Mouse (Mus musculus): ENCODE results near the gene Mog. TPM values are rescaled to one million over a fixed set of nuclear protein-coding genes. Genes with fewer than 3 reads are reported as not detected.
"Not testable (repeated sequence)": the region's sequence is repeated elsewhere in the genome, so short reads cannot be mapped to it uniquely, and the experiment has no call there.

Gene Mog
- polyA plus RNA-seq, 1 experiment from 2014 or later: 0.42 TPM

- peaks cover 22% of the 10 kb centered on the region for H3K27me3 ChIP-seq (ENCODE audit: control insufficient read depth, insufficient read depth, low read length)
- no peak overlapping the region for H3K4me2 ChIP-seq
- no peaks in the 10 kb centered on the region for H3K4me1 ChIP-seq (ENCODE audit: control insufficient read depth, insufficient read depth, low read length)
- no peak overlapping the region for H3K9ac ChIP-seq (ENCODE audit: low read length)
- WGBS: 80% methylated on average over 3 of the region's 3 CpGs
- DNase-seq (ENCODE audit: low spot score, missing footprints): peak; percentile 33
- H3K4me3 ChIP-seq (ENCODE audit: low read depth, low read length): no peak overlapping the region
- H3K9me3 ChIP-seq (ENCODE audit: control insufficient read depth, low read length): no peaks in the 10 kb centered on the region
- no peak for ATAC-seq (ENCODE audit: low FRiP score)
- H3K36me3 ChIP-seq (ENCODE audit: control insufficient read depth, insufficient read depth, low read length): no peaks in the 10 kb centered on the region
- H3K27ac ChIP-seq (ENCODE audit: low read depth, low read length): no peak overlapping the region
These were observed 30.7 kb downstream of the Mog start for GRCm38 (mm10) chr17:36992336-36993104.

- H3K9me3 ChIP-seq (ENCODE audit: control insufficient read depth, low read length); H3K4me2 ChIP-seq; H3K4me1 ChIP-seq (ENCODE audit: control insufficient read depth, insufficient read depth, low read length); H3K36me3 ChIP-seq (ENCODE audit: control insufficient read depth, insufficient read depth, low read length); H3K27ac ChIP-seq (ENCODE audit: low read depth, low read length); H3K9ac ChIP-seq (ENCODE audit: low read length); ATAC-seq (ENCODE audit: low FRiP score); H3K4me3 ChIP-seq (ENCODE audit: low read depth, low read length): not testable (repeated sequence)
- peaks cover 24% of the 10 kb centered on the region for H3K27me3 ChIP-seq (ENCODE audit: control insufficient read depth, insufficient read depth, low read length)
- peak; percentile 6 for DNase-seq (ENCODE audit: low spot score, missing footprints)
- 87% methylated on average over 6 of the region's 6 CpGs for WGBS
These were observed 32.6 kb downstream of the Mog start for GRCm38 (mm10) chr17:36990630-36991029.

GRCm38 (mm10) chr17:36989437-36989836 lies 33.8 kb downstream of the Mog start, which contains the start of gene H2-M5:
H2-M5 (minus strand) TSS chr17:36989537.
- H3K27me3 ChIP-seq (ENCODE audit: control insufficient read depth, insufficient read depth, low read length): peaks cover 24% of the 10 kb centered on the region
- H3K9me3 ChIP-seq (ENCODE audit: control insufficient read depth, low read length): no peaks in the 10 kb centered on the region
- 27% methylated on average over 5 of the region's 5 CpGs for WGBS
- H3K4me2 ChIP-seq: peak within 1 kb of the TSS; percentile 22; the same call in 1 of the 2 replicates
- H3K36me3 ChIP-seq (ENCODE audit: control insufficient read depth, insufficient read depth, low read length): no peaks in the 10 kb centered on the region
- DNase-seq (ENCODE audit: low spot score, missing footprints) (peak; percentile 69), ATAC-seq (ENCODE audit: low FRiP score) (no peak)
- H3K4me1 ChIP-seq (ENCODE audit: control insufficient read depth, insufficient read depth, low read length): no peaks in the 10 kb centered on the region
- H3K27ac ChIP-seq (ENCODE audit: low read depth, low read length): no peak within 1 kb of the TSS
- no peak within 1 kb of the TSS for H3K4me3 ChIP-seq (ENCODE audit: low read depth, low read length)
- no peak within 1 kb of the TSS for H3K9ac ChIP-seq (ENCODE audit: low read length)

- ATAC-seq (ENCODE audit: low FRiP score) (peak; percentile 40; the same call in 1 of the 2 replicates), DNase-seq (ENCODE audit: low spot score, missing footprints) (peak; percentile 87)
- Histone ChIP-seq H3K4me1 (ENCODE audit: control insufficient read depth, insufficient read depth, low read length) (no peaks in the 10 kb centered on the region), H3K4me3 (ENCODE audit: low read depth, low read length) (no peak overlapping the region), H3K27me3 (ENCODE audit: control insufficient read depth, insufficient read depth, low read length) (peaks cover 24% of the 10 kb centered on the region), H3K36me3 (ENCODE audit: control insufficient read depth, insufficient read depth, low read length) (no peaks in the 10 kb centered on the region), H3K9me3 (ENCODE audit: control insufficient read depth, low read length) (no peaks in the 10 kb centered on the region), H3K9ac (ENCODE audit: low read length) (no peak overlapping the region), H3K27ac (ENCODE audit: low read depth, low read length) (no peak overlapping the region), H3K4me2 (peak overlapping the region; percentile 22; the same call in 1 of the 2 replicates)
- WGBS: 5% methylated on average over 24 of the region's 24 CpGs
These were observed 34.7 kb downstream of the Mog start for GRCm38 (mm10) chr17:36988475-36988874.

GRCm38 (mm10) chr17:36982253-36983155 lies 40.7 kb downstream of the Mog start:
- Histone ChIP-seq H3K9ac (ENCODE audit: low read length) (no peak overlapping the region), H3K4me2 (no peak overlapping the region), H3K27me3 (ENCODE audit: control insufficient read depth, insufficient read depth, low read length) (peaks cover 2% of the 10 kb centered on the region; the same call in 1 of the 2 replicates), H3K36me3 (ENCODE audit: control insufficient read depth, insufficient read depth, low read length) (no peaks in the 10 kb centered on the region), H3K27ac (ENCODE audit: low read depth, low read length) (no peak overlapping the region), H3K9me3 (ENCODE audit: control insufficient read depth, low read length) (no peaks in the 10 kb centered on the region), H3K4me3 (ENCODE audit: low read depth, low read length) (no peak overlapping the region), H3K4me1 (ENCODE audit: control insufficient read depth, insufficient read depth, low read length) (peaks cover 10% of the 10 kb centered on the region)
- ATAC-seq (ENCODE audit: low FRiP score): peak; percentile 19; the same call in 1 of the 2 replicates
- 24% methylated on average over 5 of the region's 5 CpGs for WGBS
- DNase-seq (ENCODE audit: low spot score, missing footprints): peak; percentile 78

GRCm38 (mm10) chr17:36981845-36982244 lies 41.4 kb downstream of the Mog start:
- Histone ChIP-seq H3K9ac (ENCODE audit: low read length) (no peak overlapping the region), H3K4me1 (ENCODE audit: control insufficient read depth, insufficient read depth, low read length) (peaks cover 10% of the 10 kb centered on the region), H3K27me3 (ENCODE audit: control insufficient read depth, insufficient read depth, low read length) (no peaks in the 10 kb centered on the region), H3K27ac (ENCODE audit: low read depth, low read length) (no peak overlapping the region), H3K4me3 (ENCODE audit: low read depth, low read length) (no peak overlapping the region), H3K36me3 (ENCODE audit: control insufficient read depth, insufficient read depth, low read length) (no peaks in the 10 kb centered on the region), H3K4me2 (peak overlapping the region; percentile 2; the same call in 1 of the 2 replicates), H3K9me3 (ENCODE audit: control insufficient read depth, low read length) (no peaks in the 10 kb centered on the region)
- ATAC-seq (ENCODE audit: low FRiP score) (peak; percentile 38; the same call in 1 of the 2 replicates), DNase-seq (ENCODE audit: low spot score, missing footprints) (peak; percentile 87)
- 5% methylated on average over 4 of the region's 4 CpGs for WGBS

DNA sequence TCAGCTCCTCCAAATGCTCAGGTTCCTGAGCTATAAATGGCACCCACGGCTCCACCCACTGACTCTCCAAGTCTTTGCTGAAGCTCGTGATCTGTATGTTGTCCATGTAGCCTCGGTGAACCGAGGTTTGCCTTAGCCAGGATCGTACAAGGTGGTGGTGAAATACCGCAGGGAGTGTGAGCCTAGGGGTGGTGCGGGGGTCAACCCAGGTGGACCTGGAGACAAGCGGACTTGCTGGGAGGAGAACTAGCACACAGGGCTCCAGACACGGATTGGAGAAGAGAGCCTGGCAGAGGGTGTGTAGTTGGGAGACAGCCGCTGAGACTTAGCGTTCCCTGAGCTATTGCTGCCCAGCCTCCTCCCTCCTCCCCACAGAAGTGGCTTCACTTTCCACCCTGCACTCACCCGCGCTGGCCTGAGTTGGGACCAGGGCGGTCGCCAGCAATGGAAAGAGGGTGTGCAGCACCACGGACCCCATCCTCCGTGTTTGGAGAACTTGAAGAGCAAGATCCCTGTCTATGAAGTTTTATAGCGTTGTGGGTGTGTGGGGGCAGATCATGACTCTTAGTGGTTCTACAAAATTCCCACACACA lies 41.9 kb downstream of the Mog start, which contains the start of gene 2410137M14Rik:
Gene 2410137M14Rik, minus strand, starts transcription at position 17 of the 593 bp plus-strand sequence.
- Histone ChIP-seq H3K4me3 (ENCODE audit: low read depth, low read length) (no peak within 1 kb of the TSS), H3K4me1 (ENCODE audit: control insufficient read depth, insufficient read depth, low read length) (peaks cover 10% of the 10 kb centered on the region), H3K9me3 (ENCODE audit: control insufficient read depth, low read length) (no peaks in the 10 kb centered on the region), H3K36me3 (ENCODE audit: control insufficient read depth, insufficient read depth, low read length) (no peaks in the 10 kb centered on the region), H3K27me3 (ENCODE audit: control insufficient read depth, insufficient read depth, low read length) (no peaks in the 10 kb centered on the region), H3K27ac (ENCODE audit: low read depth, low read length) (no peak within 1 kb of the TSS), H3K4me2 (peak within 1 kb of the TSS; percentile 2; the same call in 1 of the 2 replicates), H3K9ac (ENCODE audit: low read length) (no peak within 1 kb of the TSS)
- DNase-seq (ENCODE audit: low spot score, missing footprints) (peak; percentile 81), ATAC-seq (ENCODE audit: low FRiP score) (no peak)
- WGBS: 14% methylated on average over 18 of the region's 18 CpGs

DNA sequence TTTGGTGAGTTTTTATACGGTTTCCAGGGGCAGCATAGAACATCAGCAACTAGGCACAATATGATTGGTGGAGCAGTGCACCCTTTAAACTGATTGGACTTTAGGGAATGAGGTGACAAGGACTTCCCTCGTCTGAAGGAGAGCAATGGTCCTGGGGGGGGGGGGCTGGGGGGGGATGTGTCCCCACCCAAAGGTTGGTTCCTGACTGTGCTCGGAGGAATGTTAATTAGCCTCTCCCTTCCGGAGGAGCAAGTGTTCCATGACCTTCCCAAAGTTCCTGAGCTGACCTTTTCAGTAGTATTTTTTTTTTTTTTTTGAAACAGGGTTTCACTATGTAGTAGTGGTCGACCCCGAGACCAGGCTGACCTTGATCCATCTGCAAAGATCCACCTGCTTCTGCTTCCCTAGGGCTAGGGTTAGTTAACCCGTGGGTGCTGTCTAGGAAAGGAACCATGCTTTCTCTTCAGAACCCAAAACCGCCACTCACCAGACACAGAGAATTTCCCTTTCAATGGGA lies 49.9 kb downstream of the Mog start:
- H3K4me3 ChIP-seq (ENCODE audit: low read depth, low read length): no peak overlapping the region
- H3K27ac ChIP-seq (ENCODE audit: low read depth, low read length): no peak overlapping the region
- no peaks in the 10 kb centered on the region for H3K4me1 ChIP-seq (ENCODE audit: control insufficient read depth, insufficient read depth, low read length)
- H3K36me3 ChIP-seq (ENCODE audit: control insufficient read depth, insufficient read depth, low read length): no peaks in the 10 kb centered on the region
- 82% methylated on average over 8 of the region's 8 CpGs for WGBS
- ATAC-seq (ENCODE audit: low FRiP score) (no peak), DNase-seq (ENCODE audit: low spot score, missing footprints) (no peak)
- no peak overlapping the region for H3K9ac ChIP-seq (ENCODE audit: low read length)
- no peak overlapping the region for H3K4me2 ChIP-seq
- H3K27me3 ChIP-seq (ENCODE audit: control insufficient read depth, insufficient read depth, low read length): no peaks in the 10 kb centered on the region
- H3K9me3 ChIP-seq (ENCODE audit: control insufficient read depth, low read length): no peaks in the 10 kb centered on the region

Data from midbrain, embryonic 11.5 days (tissue).